Mouse (Mus musculus): ENCODE results near the gene Panx2. TPM values are rescaled to one million over a fixed set of nuclear protein-coding genes. Genes with fewer than 3 reads are reported as not detected.

The Panx2 gene
- polyA plus RNA-seq, 1 experiment, result 2.8 TPM

GRCm38 (mm10) chr15:89054666-89055065, 4.9 kb upstream of the Panx2 start:
- Histone ChIP-seq H3K27ac (ENCODE audit: insufficient read depth, low read length) (no peak overlapping the region), H3K9me3 (replicated peaks; ENCODE audit: control insufficient read depth, insufficient read depth, low read length, poor library complexity, severe bottlenecking) (no peaks in the 10 kb centered on the region; the same call in 1 of the 2 replicates), H3K36me3 (ENCODE audit: control insufficient read depth, insufficient read depth, low read length, poor library complexity, severe bottlenecking) (no peaks in the 10 kb centered on the region), H3K4me3 (ENCODE audit: low read depth, low read length) (no peak overlapping the region), H3K9ac (ENCODE audit: low read depth, poor library complexity, severe bottlenecking) (no peak overlapping the region), H3K27me3 (ENCODE audit: control insufficient read depth, insufficient read depth, low read length, poor library complexity, severe bottlenecking) (peaks cover 2% of the 10 kb centered on the region; the same call in 1 of the 2 replicates), H3K4me1 (ENCODE audit: control insufficient read depth, insufficient read depth, low read length) (peaks cover 2% of the 10 kb centered on the region)
- TF ChIP-seq EP300 (IDR thresholded peaks at IDR 0.05; ENCODE audit: insufficient read depth, low read depth, low read length) (no peak), POLR2A (IDR thresholded peaks at IDR 0.05; ENCODE audit: insufficient read depth, low read length) (no peak), CTCF (IDR thresholded peaks at IDR 0.05; ENCODE audit: low read depth, low read length) (no peak)

GRCm38 (mm10) chr15:89058736-89059135, 798 bp upstream of the Panx2 start:
- TF ChIP-seq POLR2A (IDR thresholded peaks at IDR 0.05; ENCODE audit: insufficient read depth, low read length), result no peak
- TF ChIP-seq EP300 (IDR thresholded peaks at IDR 0.05; ENCODE audit: insufficient read depth, low read depth, low read length), result no peak
- no peak for TF ChIP-seq CTCF (IDR thresholded peaks at IDR 0.05; ENCODE audit: low read depth, low read length)
- Histone ChIP-seq H3K9me3 (replicated peaks; ENCODE audit: control insufficient read depth, insufficient read depth, low read length, poor library complexity, severe bottlenecking) (no peaks in the 10 kb centered on the region), H3K27ac (ENCODE audit: insufficient read depth, low read length) (no peak overlapping the region), H3K4me1 (ENCODE audit: control insufficient read depth, insufficient read depth, low read length) (peaks cover 2% of the 10 kb centered on the region), H3K27me3 (ENCODE audit: control insufficient read depth, insufficient read depth, low read length, poor library complexity, severe bottlenecking) (peaks cover 2% of the 10 kb centered on the region; the same call in 1 of the 2 replicates), H3K4me3 (ENCODE audit: low read depth, low read length) (no peak overlapping the region; the same call in 1 of the 2 replicates), H3K9ac (ENCODE audit: low read depth, poor library complexity, severe bottlenecking) (peak overlapping the region; percentile 62), H3K36me3 (ENCODE audit: control insufficient read depth, insufficient read depth, low read length, poor library complexity, severe bottlenecking) (no peaks in the 10 kb centered on the region)

- Histone ChIP-seq H3K9ac (ENCODE audit: low read depth, poor library complexity, severe bottlenecking) (peak overlapping the region; percentile 62), H3K36me3 (ENCODE audit: control insufficient read depth, insufficient read depth, low read length, poor library complexity, severe bottlenecking) (no peaks in the 10 kb centered on the region), H3K9me3 (replicated peaks; ENCODE audit: control insufficient read depth, insufficient read depth, low read length, poor library complexity, severe bottlenecking) (no peaks in the 10 kb centered on the region), H3K27me3 (ENCODE audit: control insufficient read depth, insufficient read depth, low read length, poor library complexity, severe bottlenecking) (peaks cover 2% of the 10 kb centered on the region; the same call in 1 of the 2 replicates), H3K4me3 (ENCODE audit: low read depth, low read length) (peak overlapping the region; percentile 64), H3K27ac (ENCODE audit: insufficient read depth, low read length) (no peak overlapping the region), H3K4me1 (ENCODE audit: control insufficient read depth, insufficient read depth, low read length) (peaks cover 2% of the 10 kb centered on the region)
- TF ChIP-seq POLR2A (IDR thresholded peaks at IDR 0.05; ENCODE audit: insufficient read depth, low read length), result no peak
- TF ChIP-seq EP300 (IDR thresholded peaks at IDR 0.05; ENCODE audit: insufficient read depth, low read depth, low read length), result no peak
- TF ChIP-seq CTCF (IDR thresholded peaks at IDR 0.05; ENCODE audit: low read depth, low read length), result no peak
These were observed 623 bp downstream of the Panx2 start for GRCm38 (mm10) chr15:89060032-89060681.

GRCm38 (mm10) chr15:89060811-89061460, 1.4 kb downstream of the Panx2 start:
- Histone ChIP-seq H3K27me3 (ENCODE audit: control insufficient read depth, insufficient read depth, low read length, poor library complexity, severe bottlenecking) (peaks cover 2% of the 10 kb centered on the region; the same call in 1 of the 2 replicates), H3K36me3 (ENCODE audit: control insufficient read depth, insufficient read depth, low read length, poor library complexity, severe bottlenecking) (no peaks in the 10 kb centered on the region), H3K4me1 (ENCODE audit: control insufficient read depth, insufficient read depth, low read length) (peaks cover 2% of the 10 kb centered on the region), H3K27ac (ENCODE audit: insufficient read depth, low read length) (no peak overlapping the region), H3K9me3 (replicated peaks; ENCODE audit: control insufficient read depth, insufficient read depth, low read length, poor library complexity, severe bottlenecking) (no peaks in the 10 kb centered on the region), H3K9ac (ENCODE audit: low read depth, poor library complexity, severe bottlenecking) (no peak overlapping the region), H3K4me3 (ENCODE audit: low read depth, low read length) (no peak overlapping the region)
- TF ChIP-seq EP300 (IDR thresholded peaks at IDR 0.05; ENCODE audit: insufficient read depth, low read depth, low read length) (no peak), CTCF (IDR thresholded peaks at IDR 0.05; ENCODE audit: low read depth, low read length) (no peak), POLR2A (IDR thresholded peaks at IDR 0.05; ENCODE audit: insufficient read depth, low read length) (no peak)

GRCm38 (mm10) chr15:89061761-89062517, 2.4 kb downstream of the Panx2 start:
- no peak overlapping the region for H3K9ac ChIP-seq (ENCODE audit: low read depth, poor library complexity, severe bottlenecking)
- H3K36me3 ChIP-seq (ENCODE audit: control insufficient read depth, insufficient read depth, low read length, poor library complexity, severe bottlenecking), result no peaks in the 10 kb centered on the region
- H3K27ac ChIP-seq (ENCODE audit: insufficient read depth, low read length), result no peak overlapping the region
- H3K4me1 ChIP-seq (ENCODE audit: control insufficient read depth, insufficient read depth, low read length), result peaks cover 2% of the 10 kb centered on the region
- peaks cover 2% of the 10 kb centered on the region; the same call in 1 of the 2 replicates for H3K27me3 ChIP-seq (ENCODE audit: control insufficient read depth, insufficient read depth, low read length, poor library complexity, severe bottlenecking)
- TF ChIP-seq EP300 (IDR thresholded peaks at IDR 0.05; ENCODE audit: insufficient read depth, low read depth, low read length) (no peak), CTCF (IDR thresholded peaks at IDR 0.05; ENCODE audit: low read depth, low read length) (no peak), POLR2A (IDR thresholded peaks at IDR 0.05; ENCODE audit: insufficient read depth, low read length) (no peak)
- H3K9me3 ChIP-seq (replicated peaks; ENCODE audit: control insufficient read depth, insufficient read depth, low read length, poor library complexity, severe bottlenecking), result no peaks in the 10 kb centered on the region
- H3K4me3 ChIP-seq (ENCODE audit: low read depth, low read length), result no peak overlapping the region

All from ES-Bruce4 (cell line).